Mouse (Mus musculus): ENCODE measurements around the gene Nav2. TPM values are rescaled to one million over a fixed set of nuclear protein-coding genes. Genes with fewer than 3 reads are reported as not detected.

Nav2 gene
- total and polyA plus RNA-seq, 3 experiments, result under 0.01 TPM; not detected in 2

GRCm38 (mm10) chr7:49052871-49053618 lies 144.5 kb downstream of the Nav2 start:
- no peak overlapping the region for H3K4me3 ChIP-seq (replicated peaks in 1 of 3; ENCODE audit: low read depth in 2 of 3, low read length in 2 of 3, poor library complexity in 1 of 3)
- no peaks in the 10 kb centered on the region for H3K9me3 ChIP-seq (replicated peaks; ENCODE audit: low read length)
- in situ Hi-C loops (cut with MboI; ENCODE audit: low pct_ligation_motif_present, low pct_unique_long_range_greater_than_20kb, low sequenced_read_pairs) (no loop called here), dilution Hi-C loops (cut with MboI; ENCODE audit: extremely low pct_ligation_motif_present, extremely low pct_unique_long_range_greater_than_20kb, low sequenced_read_pairs) (no loop called here)
- H3K79me2 ChIP-seq (replicated peaks; ENCODE audit: control insufficient read depth, extremely low read depth, insufficient read depth, poor library complexity, severe bottlenecking), result no peaks in the 10 kb centered on the region
- DNase-seq (ENCODE audit: extremely low read depth), result no peak
- no peaks in the 10 kb centered on the region for H3K4me1 ChIP-seq (ENCODE audit: control insufficient read depth in 1 of 2, insufficient read depth in 2 of 2)
- H3K9ac ChIP-seq (ENCODE audit: insufficient read depth, low read depth), result no peak overlapping the region
- H3K4me2 ChIP-seq (ENCODE audit: insufficient read depth, low read depth, poor library complexity, severe bottlenecking), result no peak overlapping the region
- no peak overlapping the region for H3K27ac ChIP-seq (ENCODE audit: insufficient read depth, low read depth)
- no peak for TF ChIP-seq MAZ (IDR thresholded peaks at IDR 0.05; ENCODE audit: low read depth, low read length)
- H3K36me3 ChIP-seq (replicated peaks in 1 of 2; ENCODE audit: control insufficient read depth in 1 of 2, insufficient read depth in 1 of 2, low read length in 1 of 2), result no peaks in the 10 kb centered on the region
- H3K27me3 ChIP-seq (replicated peaks), result peaks cover 83% of the 10 kb centered on the region

- DNase-seq (ENCODE audit: extremely low read depth), result no peak
- H3K36me3 ChIP-seq (replicated peaks in 1 of 2; ENCODE audit: control insufficient read depth in 1 of 2, insufficient read depth in 1 of 2, low read length in 1 of 2), result no peaks in the 10 kb centered on the region
- H3K27me3 ChIP-seq (replicated peaks), result peaks cover 88% of the 10 kb centered on the region
- dilution Hi-C loops (cut with MboI; ENCODE audit: extremely low pct_ligation_motif_present, extremely low pct_unique_long_range_greater_than_20kb, low sequenced_read_pairs) (no loop called here), in situ Hi-C loops (cut with MboI; ENCODE audit: low pct_ligation_motif_present, low pct_unique_long_range_greater_than_20kb, low sequenced_read_pairs) (no loop called here)
- TF ChIP-seq JUND (conservative IDR thresholded peaks at IDR 0.05; ENCODE audit: low read depth, low read length), result no peak
- TF ChIP-seq MAZ (IDR thresholded peaks at IDR 0.05; ENCODE audit: low read depth, low read length), result no peak
- TF ChIP-seq ZC3H11A (IDR thresholded peaks at IDR 0.05; ENCODE audit: low read depth, low read length), result no peak
- TF ChIP-seq RAD21 (IDR thresholded peaks at IDR 0.05; ENCODE audit: low read depth, low read length), result no peak
- no peak for TF ChIP-seq MAFK (IDR thresholded peaks at IDR 0.05; ENCODE audit: insufficient replicate concordance, low read length)
- TF ChIP-seq NELFE (IDR thresholded peaks at IDR 0.05; ENCODE audit: low read depth, low read length), result no peak
- TF ChIP-seq CHD2 (IDR thresholded peaks at IDR 0.05; ENCODE audit: low read length), result no peak
- no peak for TF ChIP-seq ETS1 (conservative IDR thresholded peaks at IDR 0.05; ENCODE audit: low read depth, low read length)
- TF ChIP-seq IRF4 (IDR thresholded peaks at IDR 0.05; ENCODE audit: low read depth, low read length), result no peak
- TF ChIP-seq SIN3A (IDR thresholded peaks at IDR 0.05; ENCODE audit: low read length), result no peak
- TF ChIP-seq ELF1 (IDR thresholded peaks at IDR 0.05; ENCODE audit: low read depth, low read length), result no peak
- TF ChIP-seq EP300 (IDR thresholded peaks at IDR 0.05; ENCODE audit: low read length), result no peak
- TF ChIP-seq JUN (IDR thresholded peaks at IDR 0.05; ENCODE audit: insufficient read depth, low read depth, low read length), result no peak
- TF ChIP-seq CTCF (conservative IDR thresholded peaks at IDR 0.05 in 1 of 2, IDR thresholded peaks at IDR 0.05 in 1 of 2; ENCODE audit: low read depth in 2 of 2, low read length in 2 of 2), result no peak
- TF ChIP-seq MYC (IDR thresholded peaks at IDR 0.05; ENCODE audit: low read depth, low read length), result no peak
- no peak for TF ChIP-seq TCF12 (IDR thresholded peaks at IDR 0.05; ENCODE audit: low read depth, low read length)
- TF ChIP-seq RCOR1 (conservative IDR thresholded peaks at IDR 0.05; ENCODE audit: low read depth, low read length), result no peak
- no peak for TF ChIP-seq ZNF384 (IDR thresholded peaks at IDR 0.05; ENCODE audit: low read depth, low read length)
- H3K9ac ChIP-seq (ENCODE audit: insufficient read depth, low read depth), result no peak overlapping the region
- no peaks in the 10 kb centered on the region for H3K9me3 ChIP-seq (replicated peaks; ENCODE audit: low read length)
- H3K4me3 ChIP-seq (replicated peaks in 1 of 3; ENCODE audit: low read depth in 2 of 3, low read length in 2 of 3, poor library complexity in 1 of 3), result no peak overlapping the region
- no peak overlapping the region for H3K27ac ChIP-seq (ENCODE audit: insufficient read depth, low read depth)
- no peaks in the 10 kb centered on the region for H3K79me2 ChIP-seq (replicated peaks; ENCODE audit: control insufficient read depth, extremely low read depth, insufficient read depth, poor library complexity, severe bottlenecking)
- no peaks in the 10 kb centered on the region for H3K4me1 ChIP-seq (ENCODE audit: control insufficient read depth in 1 of 2, insufficient read depth in 2 of 2)
- no peak overlapping the region for H3K4me2 ChIP-seq (ENCODE audit: insufficient read depth, low read depth, poor library complexity, severe bottlenecking)
Measured at GRCm38 (mm10) chr7:49055273-49055672, 146.8 kb downstream of the Nav2 start.
